Mouse (Mus musculus) neural tube, embryonic 14.5 days (tissue): Measurements from ENCODE around the gene Mad2l1bp. TPM values are rescaled to one million over a fixed set of nuclear protein-coding genes. Genes with fewer than 3 reads are reported as not detected.
A peak's percentile ranks its signal among the peaks of the same experiment; 100 is the strongest.

ENCODE experiments used
- ATAC-seq: fragments of 200-750 bp; cut with Nextera tagmentation; 2 replicates; pipeline ENCODE4 v1.8.0; 2017; ENCODE audit warnings: low read depth, mild to moderate bottlenecking, moderate TSS enrichment, moderate library complexity
- H3K27ac ChIP-seq: fragments of 300-500 bp; sonication (generic); 2 replicates; pipeline ENCODE4 v1.5.1; 2014; ENCODE audit warnings: low read depth, mild to moderate bottlenecking, control low read depth, low read length, moderate library complexity, mixed read lengths
- H3K27me3 ChIP-seq: fragments of 300-500 bp; sonication (generic); 2 replicates; pipeline ENCODE4 v1.6.1; 2014; ENCODE audit warnings: low read length; ENCODE audit not compliant: control insufficient read depth, insufficient read depth
- H3K36me3 ChIP-seq: fragments of 300-500 bp; sonication (generic); 2 replicates; pipeline ENCODE4 v1.6.1; 2014; ENCODE audit warnings: low read length, mixed read lengths; ENCODE audit not compliant: control insufficient read depth, insufficient read depth
- H3K4me1 ChIP-seq: fragments of 300-500 bp; sonication (generic); 2 replicates; pipeline ENCODE4 v1.6.1; 2014; ENCODE audit warnings: low read length; ENCODE audit not compliant: control insufficient read depth, insufficient read depth
- H3K4me2 ChIP-seq: fragments of 300-500 bp; sonication (generic); 2 replicates; pipeline ENCODE4 v1.6.1; 2014; ENCODE audit warnings: mild to moderate bottlenecking, low read depth, low read length, control low read depth
- H3K4me3 ChIP-seq: fragments of 300-500 bp; sonication (generic); 2 replicates; pipeline ENCODE4 v1.5.1; 2014; ENCODE audit warnings: low read depth, low read length, control low read depth, mixed read lengths
- H3K9ac ChIP-seq: fragments of 300-500 bp; sonication (generic); replicated peaks from 2 replicates; pipeline ENCODE4 v1.6.1; 2014; ENCODE audit warnings: low read depth, mild to moderate bottlenecking, control low read depth, low read length, mixed read lengths
- H3K9me3 ChIP-seq: fragments of 300-500 bp; sonication (generic); 2 replicates; pipeline ENCODE4 v1.6.1; 2016; ENCODE audit warnings: low read length; ENCODE audit not compliant: control insufficient read depth
- WGBS: fragments of 180-500 bp; shearing (Covaris S2); extraction: QIAGEN DNeasy Blood & Tissue Kit; methylation state at CpG from one replicate; pipeline ENCODE4 v1.1.7; 2014; 5-methylcytosine and 5-hydroxymethylcytosine counted together
- polyA plus RNA-seq: library from polyadenylated mRNA; unstranded; fragments of >200 nt; fragmentation: Nextera tagmentation; extraction: Ambion mirVana; gene quantifications from 2 replicates; pipeline ENCODE4 v1.2.1, GENCODE M21; 2014

Mad2l1bp gene
- polyA plus RNA-seq = 21.4 and 24.9 TPM in 2 replicates

GRCm38 (mm10) chr17:46152847-46153782 is at the start of gene Mad2l1bp:
Gene Mad2l1bp, minus strand, starts transcription at chr17:46153553.
- H3K9me3 ChIP-seq = no peaks in the 10 kb centered on the region
- H3K27ac ChIP-seq = 0 out of 2 replicates have a peak within 1 kb of the TSS, but pooled peaks have one; percentile 24
- peaks cover 4% of the 10 kb centered on the region; the same call in 1 of the 2 replicates for H3K36me3 ChIP-seq
- H3K4me2 ChIP-seq = peak within 1 kb of the TSS; percentile 86
- peak; percentile 92 for ATAC-seq
- peak within 1 kb of the TSS; percentile 57 for H3K9ac ChIP-seq
- H3K4me3 ChIP-seq = peak within 1 kb of the TSS; percentile 51
- WGBS = 7% methylated on average over 33 of the region's 33 CpGs
- no peaks in the 10 kb centered on the region for H3K27me3 ChIP-seq
- H3K4me1 ChIP-seq = peaks cover 8% of the 10 kb centered on the region; the same call in 1 of the 2 replicates

GRCm38 (mm10) chr17:46203078-46203477 is 49.7 kb upstream of the Mad2l1bp start:
- Histone ChIP-seq H3K9ac (peak overlapping the region; percentile 76), H3K4me1 (peaks cover 15% of the 10 kb centered on the region), H3K36me3 (peaks cover 17% of the 10 kb centered on the region), H3K4me3 (peak overlapping the region; percentile 87), H3K27ac (peak overlapping the region; percentile 75), H3K4me2 (peak overlapping the region; percentile 95), H3K9me3 (no peaks in the 10 kb centered on the region), H3K27me3 (no peaks in the 10 kb centered on the region)
- WGBS = under 1% methylated on average over 20 of the region's 20 CpGs
- no peak; the same call in 1 of the 2 replicates for ATAC-seq

- under 1% methylated on average over 65 of the region's 66 CpGs for WGBS
Measured at GRCm38 (mm10) chr17:46202421-46203071, 49.2 kb upstream of the Mad2l1bp start, which contains the start of the genes Polh and Xpo5. Gene Polh, minus strand, starts transcription at chr17:46202645. Gene Xpo5, plus strand, starts transcription at chr17:46202782.

GRCm38 (mm10) chr17:46201151-46201550 is 47.8 kb upstream of the Mad2l1bp start:
- Histone ChIP-seq H3K36me3 (peaks cover 20% of the 10 kb centered on the region), H3K4me1 (peaks cover 15% of the 10 kb centered on the region), H3K4me3 (peak overlapping the region; percentile 87; the same call in 1 of the 2 replicates), H3K27ac (no peak overlapping the region), H3K9me3 (no peaks in the 10 kb centered on the region), H3K4me2 (peak overlapping the region; percentile 87), H3K9ac (no peak overlapping the region; the same call in 1 of the 2 replicates), H3K27me3 (no peaks in the 10 kb centered on the region)
- 70% methylated on average over 6 of the region's 6 CpGs for WGBS
- ATAC-seq = no peak

More at GRCm38 (mm10) chr17:46202421-46203071, 49.2 kb upstream of the Mad2l1bp start, which contains the start of the genes Polh and Xpo5:
- Histone ChIP-seq H3K4me1 (peaks cover 15% of the 10 kb centered on the region), H3K27ac (peak within 1 kb of the TSS; percentile 75), H3K27me3 (no peaks in the 10 kb centered on the region), H3K4me2 (peak within 1 kb of the TSS; percentile 95), H3K9ac (peak within 1 kb of the TSS; percentile 76), H3K9me3 (no peaks in the 10 kb centered on the region), H3K4me3 (peak within 1 kb of the TSS; percentile 87), H3K36me3 (peaks cover 18% of the 10 kb centered on the region)
- ATAC-seq = peak; percentile 96

GRCm38 (mm10) chr17:46188829-46189228 is 35.5 kb upstream of the Mad2l1bp start:
- H3K4me2 ChIP-seq = no peak overlapping the region
- no peak overlapping the region for H3K9ac ChIP-seq
- WGBS = 95% methylated on average over 2 of the region's 2 CpGs
- H3K9me3 ChIP-seq = no peaks in the 10 kb centered on the region
- no peak overlapping the region for H3K27ac ChIP-seq
- H3K36me3 ChIP-seq = peaks cover 22% of the 10 kb centered on the region
- no peaks in the 10 kb centered on the region for H3K27me3 ChIP-seq
- ATAC-seq = no peak
- no peak overlapping the region for H3K4me3 ChIP-seq
- no peaks in the 10 kb centered on the region for H3K4me1 ChIP-seq

GRCm38 (mm10) chr17:46182273-46182672 is 28.9 kb upstream of the Mad2l1bp start:
- ATAC-seq = no peak
- Histone ChIP-seq H3K36me3 (peaks cover 44% of the 10 kb centered on the region), H3K4me1 (no peaks in the 10 kb centered on the region), H3K4me2 (no peak overlapping the region), H3K27me3 (no peaks in the 10 kb centered on the region), H3K9ac (no peak overlapping the region), H3K4me3 (no peak overlapping the region), H3K27ac (no peak overlapping the region), H3K9me3 (no peaks in the 10 kb centered on the region)
- 89% methylated on average over 4 of the region's 4 CpGs for WGBS

GRCm38 (mm10) chr17:46170538-46170937 is 17.2 kb upstream of the Mad2l1bp start:
- Histone ChIP-seq H3K9me3 (no peaks in the 10 kb centered on the region), H3K9ac (no peak overlapping the region), H3K4me1 (no peaks in the 10 kb centered on the region), H3K4me2 (no peak overlapping the region), H3K4me3 (no peak overlapping the region), H3K27me3 (no peaks in the 10 kb centered on the region), H3K36me3 (peaks cover 62% of the 10 kb centered on the region), H3K27ac (no peak overlapping the region)
- peak; percentile 53; the same call in 1 of the 2 replicates for ATAC-seq
- WGBS = 77% methylated on average over 3 of the region's 3 CpGs

GRCm38 (mm10) chr17:46168768-46169167 is 15.4 kb upstream of the Mad2l1bp start:
- ATAC-seq = no peak
- peaks cover 70% of the 10 kb centered on the region for H3K36me3 ChIP-seq

More at GRCm38 (mm10) chr17:46168768-46169167, 15.4 kb upstream of the Mad2l1bp start:
- no peaks in the 10 kb centered on the region for H3K4me1 ChIP-seq
- no peak overlapping the region for H3K27ac ChIP-seq
- H3K4me3 ChIP-seq = no peak overlapping the region
- no peaks in the 10 kb centered on the region for H3K27me3 ChIP-seq
- no peaks in the 10 kb centered on the region for H3K9me3 ChIP-seq
- 97% methylated on average over 5 of the region's 5 CpGs for WGBS
- no peak overlapping the region for H3K9ac ChIP-seq
- H3K4me2 ChIP-seq = no peak overlapping the region
